Mouse (Mus musculus): ENCODE measurements around the gene Ralgapa2. TPM values are rescaled to one million over a fixed set of nuclear protein-coding genes. Genes with fewer than 3 reads are reported as not detected.

Gene Ralgapa2
- total and polyA plus RNA-seq, 3 experiments: 5.6 to 10.3 (median 8.9) TPM

DNA sequence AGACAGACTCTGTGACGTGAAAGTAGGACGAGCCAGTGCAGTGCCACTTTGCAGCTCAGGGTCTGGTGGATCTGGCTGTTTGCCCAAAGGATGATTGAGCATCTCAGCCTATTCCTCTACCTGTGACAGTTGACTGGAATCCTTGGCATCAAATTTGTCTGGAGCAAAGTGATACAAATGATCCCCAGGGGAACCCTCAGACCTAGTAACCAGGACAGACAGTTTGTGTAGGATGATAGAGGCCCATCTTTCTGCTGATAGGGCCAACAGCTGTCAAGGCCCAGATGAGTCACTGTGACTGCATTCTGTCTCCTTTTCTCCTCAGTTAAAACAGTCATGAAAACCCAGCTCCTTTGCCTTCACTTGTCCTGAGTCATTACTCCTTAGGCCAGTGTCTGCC, 41.6 kb upstream of the Ralgapa2 start:
- no peak for TF ChIP-seq SMC3 (IDR thresholded peaks at IDR 0.05; ENCODE audit: low read depth, low read length)
- no peak for TF ChIP-seq ETS1 (conservative IDR thresholded peaks at IDR 0.05; ENCODE audit: low read depth, low read length)
- TF ChIP-seq MXI1 (IDR thresholded peaks at IDR 0.05; ENCODE audit: low read depth, low read length): no peak
- no peak for TF ChIP-seq ELF1 (IDR thresholded peaks at IDR 0.05; ENCODE audit: low read depth, low read length)
- TF ChIP-seq ZNF384 (IDR thresholded peaks at IDR 0.05; ENCODE audit: low read depth, low read length): no peak
- no peak for TF ChIP-seq TCF12 (IDR thresholded peaks at IDR 0.05; ENCODE audit: low read depth, low read length)
- TF ChIP-seq CHD2 (IDR thresholded peaks at IDR 0.05; ENCODE audit: low read length): no peak
- no peak for TF ChIP-seq USF2 (conservative IDR thresholded peaks at IDR 0.05; ENCODE audit: low read depth, low read length)
- no peak for TF ChIP-seq ZC3H11A (IDR thresholded peaks at IDR 0.05; ENCODE audit: low read depth, low read length)
- no peak for TF ChIP-seq RAD21 (IDR thresholded peaks at IDR 0.05; ENCODE audit: low read depth, low read length)
- no peak for TF ChIP-seq EP300 (IDR thresholded peaks at IDR 0.05; ENCODE audit: low read length)
- TF ChIP-seq TBP (conservative IDR thresholded peaks at IDR 0.05; ENCODE audit: low read depth, low read length): no peak
- TF ChIP-seq CTCF (conservative IDR thresholded peaks at IDR 0.05 in 1 of 2, IDR thresholded peaks at IDR 0.05 in 1 of 2; ENCODE audit: low read depth in 2 of 2, low read length in 2 of 2): no peak
- TF ChIP-seq CHD1 (IDR thresholded peaks at IDR 0.05; ENCODE audit: low read depth, low read length): no peak
- Histone ChIP-seq H3K9me3 (replicated peaks; ENCODE audit: low read length) (no peaks in the 10 kb centered on the region), H3K9ac (ENCODE audit: insufficient read depth, low read depth) (no peak overlapping the region), H3K4me2 (ENCODE audit: insufficient read depth, low read depth, poor library complexity, severe bottlenecking) (no peak overlapping the region), H3K4me1 (ENCODE audit: control insufficient read depth in 1 of 2, insufficient read depth in 2 of 2) (no peaks in the 10 kb centered on the region), H3K36me3 (replicated peaks in 1 of 2; ENCODE audit: control insufficient read depth in 1 of 2, insufficient read depth in 1 of 2, low read length in 1 of 2) (no peaks in the 10 kb centered on the region), H3K27me3 (replicated peaks) (no peaks in the 10 kb centered on the region), H3K4me3 (replicated peaks in 1 of 3; ENCODE audit: low read depth in 2 of 3, low read length in 2 of 3, poor library complexity in 1 of 3) (no peak overlapping the region), H3K27ac (ENCODE audit: insufficient read depth, low read depth) (no peak overlapping the region), H3K79me2 (replicated peaks; ENCODE audit: control insufficient read depth, extremely low read depth, insufficient read depth, poor library complexity, severe bottlenecking) (no peaks in the 10 kb centered on the region)
- dilution Hi-C loops (cut with MboI; ENCODE audit: extremely low pct_ligation_motif_present, extremely low pct_unique_long_range_greater_than_20kb, low sequenced_read_pairs): no loop called here
- in situ Hi-C loops (cut with MboI; ENCODE audit: low pct_ligation_motif_present, low pct_unique_long_range_greater_than_20kb, low sequenced_read_pairs): no loop called here
- no peak for DNase-seq (ENCODE audit: extremely low read depth)

DNA sequence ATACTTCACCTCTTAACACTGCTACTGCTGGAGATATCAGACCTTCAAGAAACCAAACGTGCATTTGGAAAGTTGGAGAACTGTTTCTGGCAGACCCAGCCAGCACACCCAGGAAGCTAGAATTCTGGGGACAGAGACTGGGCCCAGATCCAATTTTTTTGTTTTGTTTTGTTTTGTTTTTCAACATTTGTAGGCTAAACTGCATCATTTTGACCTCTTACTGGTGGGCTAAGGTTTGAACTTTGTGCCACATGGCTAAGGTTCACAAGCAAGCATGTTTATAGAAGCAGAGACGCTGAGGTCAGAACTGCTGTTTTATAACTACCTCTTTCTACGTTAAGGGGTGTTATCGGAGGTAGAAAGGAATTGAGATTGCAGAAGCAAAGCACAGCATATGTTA, 39.7 kb upstream of the Ralgapa2 start:
- no peak overlapping the region for H3K9ac ChIP-seq (ENCODE audit: insufficient read depth, low read depth)
- H3K4me1 ChIP-seq (ENCODE audit: control insufficient read depth in 1 of 2, insufficient read depth in 2 of 2): no peaks in the 10 kb centered on the region
- no peak for TF ChIP-seq IRF4 (IDR thresholded peaks at IDR 0.05; ENCODE audit: low read depth, low read length)
- no peak for TF ChIP-seq ZNF384 (IDR thresholded peaks at IDR 0.05; ENCODE audit: low read depth, low read length)
- no peak for TF ChIP-seq USF1 (IDR thresholded peaks at IDR 0.05; ENCODE audit: low read depth, low read length)
- no peak for TF ChIP-seq JUN (IDR thresholded peaks at IDR 0.05; ENCODE audit: insufficient read depth, low read depth, low read length)
- TF ChIP-seq POLR2AphosphoS2 (IDR thresholded peaks at IDR 0.05; ENCODE audit: low read depth, low read length): no peak
- H3K4me3 ChIP-seq (replicated peaks in 1 of 3; ENCODE audit: low read depth in 2 of 3, low read length in 2 of 3, poor library complexity in 1 of 3): no peak overlapping the region
- no peaks in the 10 kb centered on the region for H3K36me3 ChIP-seq (replicated peaks in 1 of 2; ENCODE audit: control insufficient read depth in 1 of 2, insufficient read depth in 1 of 2, low read length in 1 of 2)
- H3K9me3 ChIP-seq (replicated peaks; ENCODE audit: low read length): no peaks in the 10 kb centered on the region
- in situ Hi-C loops (cut with MboI; ENCODE audit: low pct_ligation_motif_present, low pct_unique_long_range_greater_than_20kb, low sequenced_read_pairs) (no loop called here), dilution Hi-C loops (cut with MboI; ENCODE audit: extremely low pct_ligation_motif_present, extremely low pct_unique_long_range_greater_than_20kb, low sequenced_read_pairs) (no loop called here)
- DNase-seq (ENCODE audit: extremely low read depth): no peak
- H3K79me2 ChIP-seq (replicated peaks; ENCODE audit: control insufficient read depth, extremely low read depth, insufficient read depth, poor library complexity, severe bottlenecking): no peaks in the 10 kb centered on the region
- no peaks in the 10 kb centered on the region for H3K27me3 ChIP-seq (replicated peaks)
- no peak overlapping the region for H3K4me2 ChIP-seq (ENCODE audit: insufficient read depth, low read depth, poor library complexity, severe bottlenecking)
- H3K27ac ChIP-seq (ENCODE audit: insufficient read depth, low read depth): no peak overlapping the region
